Mouse (Mus musculus) brain, adult 2 months (tissue): Measurements from ENCODE around the gene Ttc28.

ENCODE experiments used
- DNase-seq: peaks from one replicate; pipeline ENCODE4 v3.0.0; 2011; ENCODE audit warnings: low read depth, low spot score

Ttc28 gene

GRCm38 (mm10) chr5:110879042-110879441 lies 561 bp upstream of the Ttc28 start:
- DNase-seq, result no peak

- no peak for DNase-seq
Measured at GRCm38 (mm10) chr5:110888596-110888995, 9.0 kb downstream of the Ttc28 start.

- no peak for DNase-seq
Measured at GRCm38 (mm10) chr5:110889945-110890344, 10.3 kb downstream of the Ttc28 start.

GRCm38 (mm10) chr5:110890561-110890960 lies 11.0 kb downstream of the Ttc28 start:
- no peak for DNase-seq

- DNase-seq, result no peak
Measured at GRCm38 (mm10) chr5:110897114-110897788, 17.6 kb downstream of the Ttc28 start.

GRCm38 (mm10) chr5:110898169-110898568 lies 18.6 kb downstream of the Ttc28 start:
- no peak for DNase-seq

- DNase-seq, result no peak
Measured at GRCm38 (mm10) chr5:110898785-110899184, 19.2 kb downstream of the Ttc28 start.

- DNase-seq, result no peak
Measured at GRCm38 (mm10) chr5:110900331-110900730, 20.7 kb downstream of the Ttc28 start.

GRCm38 (mm10) chr5:110906708-110907107 lies 27.1 kb downstream of the Ttc28 start:
- DNase-seq, result no peak

GRCm38 (mm10) chr5:110908879-110909278 lies 29.3 kb downstream of the Ttc28 start:
- peak; percentile 29 for DNase-seq

- no peak for DNase-seq
Measured at GRCm38 (mm10) chr5:110909955-110910589, 30.5 kb downstream of the Ttc28 start.

GRCm38 (mm10) chr5:110914859-110915258 lies 35.3 kb downstream of the Ttc28 start:
- no peak for DNase-seq

- DNase-seq, result no peak
Measured at GRCm38 (mm10) chr5:110916241-110916640, 36.6 kb downstream of the Ttc28 start.

GRCm38 (mm10) chr5:110919541-110919940 lies 39.9 kb downstream of the Ttc28 start:
- no peak for DNase-seq

- DNase-seq, result peak; percentile 75
Measured at GRCm38 (mm10) chr5:110923336-110923735, 43.7 kb downstream of the Ttc28 start.

GRCm38 (mm10) chr5:110924636-110925035 lies 45.0 kb downstream of the Ttc28 start:
- DNase-seq, result no peak

GRCm38 (mm10) chr5:110925804-110926203 lies 46.2 kb downstream of the Ttc28 start:
- no peak for DNase-seq

GRCm38 (mm10) chr5:110928289-110928688 lies 48.7 kb downstream of the Ttc28 start:
- peak; percentile 18 for DNase-seq

GRCm38 (mm10) chr5:110929306-110929705 lies 49.7 kb downstream of the Ttc28 start:
- DNase-seq, result no peak

- no peak for DNase-seq
Measured at GRCm38 (mm10) chr5:110936606-110937005, 57.0 kb downstream of the Ttc28 start.

- DNase-seq, result no peak
Measured at GRCm38 (mm10) chr5:110944326-110944725, 64.7 kb downstream of the Ttc28 start.

- no peak for DNase-seq
Measured at GRCm38 (mm10) chr5:110948476-110949399, 69.1 kb downstream of the Ttc28 start.
